ENCODE assay signal across 11 mouse cellular contexts in genomic region chr7:109083813-109084184, GRCm38 (mm10). TPM values are rescaled to one million over a fixed set of nuclear protein-coding genes. Genes with fewer than 3 reads are reported as not detected.
A peak's percentile ranks its signal among the peaks of the same experiment; 100 is the strongest.
DNase-seq lines count a peak whose midpoint lies in the region; ATAC-seq lines count a peak whose summit lies in the region.
"Had no signal": no experiment of that assay in that cellular context is flagged by ENCODE, and none has a peak within 500 bp of the region (broad histone marks: within the 10 kb centered on the region; RNA-seq: fewer than 3 reads in every experiment).

No protein-coding gene starts in this region.

- DNase-seq in left cerebral cortex, postnatal 4 days = peak; percentile 20
- no peak for DNase-seq in left cerebral cortex, postnatal 36 days (ENCODE audit: low spot score in 2 of 2)
- DNase-seq in cerebellum, postnatal 10 days = peak; percentile 53 to 60
- DNase-seq in midbrain, embryonic 14.5 days = no peak
- DNase-seq in left cerebral cortex, adult 8-10 months (ENCODE audit: low spot score in 2 of 2) = no peak
- no peak for DNase-seq in layer of hippocampus, adult 9-10 months (ENCODE audit: low spot score)
- DNase-seq in spleen, adult 12 weeks (ENCODE audit: low spot score) = no peak

- ATAC-seq in forebrain, embryonic 15.5 days (replicated peaks) = no peak
- ATAC-seq in midbrain, embryonic 14.5 days (ENCODE audit: low FRiP score, low TSS enrichment) = no peak
- ATAC-seq: CD4-positive, CD25-positive, alpha-beta regulatory T cell, adult 4 months had no signal

- H3K4me2 ChIP-seq in forebrain, embryonic 15.5 days (replicated peaks) = peak overlapping the region; percentile 75
- peak overlapping the region; percentile 78 for H3K4me2 ChIP-seq in midbrain, embryonic 14.5 days (ENCODE audit: low read length)

- H3K9ac ChIP-seq in forebrain, embryonic 15.5 days (replicated peaks) = no peak overlapping the region
- H3K9ac ChIP-seq in midbrain, embryonic 14.5 days (replicated peaks; ENCODE audit: low read length) = no peak overlapping the region
- H3K9ac ChIP-seq: liver, embryonic 15.5 days had no signal

- 72% methylated on average over 4 of the region's 4 CpGs for WGBS in forebrain, embryonic 15.5 days
- 76% methylated on average over 4 of the region's 4 CpGs for WGBS in midbrain, embryonic 14.5 days

- peak overlapping the region; percentile 88; the same call in 1 of the 2 replicates for H3K4me3 ChIP-seq in forebrain, embryonic 15.5 days
- H3K4me3 ChIP-seq in midbrain, embryonic 14.5 days (replicated peaks; ENCODE audit: low read depth, low read length) = peak overlapping the region; percentile 83; the same call in 1 of the 2 replicates

- intact Hi-C loops in left cerebral cortex, postnatal 4 days (cut with DNase I) = no loop called here
- intact Hi-C loops in left cerebral cortex, postnatal 36 days (cut with DNase I) = no loop called here

- H3K9me3 ChIP-seq in forebrain, embryonic 15.5 days = no peaks in the 10 kb centered on the region
- no peaks in the 10 kb centered on the region for H3K9me3 ChIP-seq in midbrain, embryonic 14.5 days (ENCODE audit: control insufficient read depth, low read length)
- H3K9me3 ChIP-seq: heart, embryonic 10.5 days; liver, embryonic 15.5 days had no signal

- no peaks in the 10 kb centered on the region for H3K27me3 ChIP-seq in forebrain, embryonic 15.5 days
- H3K27me3 ChIP-seq in midbrain, embryonic 14.5 days (ENCODE audit: control insufficient read depth, insufficient read depth, low read length) = no peaks in the 10 kb centered on the region

- H3K36me3 ChIP-seq in forebrain, embryonic 15.5 days = no peaks in the 10 kb centered on the region
- H3K36me3 ChIP-seq in midbrain, embryonic 14.5 days (ENCODE audit: control insufficient read depth, insufficient read depth, low read length) = no peaks in the 10 kb centered on the region
- H3K36me3 ChIP-seq: heart, embryonic 10.5 days; liver, embryonic 15.5 days had no signal

- no peak overlapping the region for H3K27ac ChIP-seq in forebrain, embryonic 15.5 days (replicated peaks)
- no peak overlapping the region for H3K27ac ChIP-seq in midbrain, embryonic 14.5 days (replicated peaks; ENCODE audit: low read depth, low read length)
- H3K27ac ChIP-seq: liver, embryonic 15.5 days had no signal

- H3K4me1 ChIP-seq in forebrain, embryonic 15.5 days = peaks cover 20% of the 10 kb centered on the region
- H3K4me1 ChIP-seq in midbrain, embryonic 14.5 days (ENCODE audit: control insufficient read depth, insufficient read depth, low read length) = peaks cover 15% of the 10 kb centered on the region

RNA-seq across cellular contexts. Expression of gene Ric3, which starts 0.7 kb away (rescaled TPM):
- 10 to 100 TPM; 37.8 to 39.4 TPM for total RNA-seq in left cerebral cortex, postnatal 4 days (2021)
- 10 to 100 TPM; 63.5 to 69.2 TPM for total RNA-seq in left cerebral cortex, postnatal 36 days (2021)
- 28.2 and 30.4 TPM in 2 replicates for polyA plus RNA-seq in forebrain, embryonic 15.5 days (2015; fragmentation: Nextera tagmentation; extraction: Ambion mirVana)
- 33.6 and 36.1 TPM in 2 replicates for polyA plus RNA-seq in midbrain, embryonic 14.5 days (2014; fragmentation: Nextera tagmentation; extraction: Ambion mirVana)
- 10 to 100 TPM; 66.2 to 71.1 (median 68.6) TPM for total RNA-seq in left cerebral cortex, adult 8-10 months (2022)

Comparison
In these comparisons a context has a peak if more than half of its experiments do, and no peak if none do; other contexts are left out.
1. DNase-seq: peak in left cerebral cortex, postnatal 4 days (single experiment) and cerebellum, postnatal 10 days (2 of 2); none in left cerebral cortex, postnatal 36 days (0 of 2), midbrain, embryonic 14.5 days (single experiment), left cerebral cortex, adult 8-10 months (0 of 2), layer of hippocampus, adult 9-10 months (single experiment) and spleen, adult 12 weeks (single experiment).